9 mouse cellular contexts compared by ENCODE assay signal in genomic region chr2:164771123-164771522, GRCm38 (mm10). TPM values are rescaled to one million over a fixed set of nuclear protein-coding genes. Genes with fewer than 3 reads are reported as not detected.
DNase-seq lines count a peak whose midpoint lies in the region; ATAC-seq lines count a peak whose summit lies in the region.
"Had no signal": no experiment of that assay in that cellular context is flagged by ENCODE, and none has a peak within 500 bp of the region (broad histone marks: within the 10 kb centered on the region; RNA-seq: fewer than 3 reads in every experiment).

No protein-coding gene starts in this region.

- H3K4me2 ChIP-seq in forebrain, embryonic 13.5 days, result peak overlapping the region; percentile 94
- H3K4me2 ChIP-seq in liver, embryonic 12.5 days, result peak overlapping the region; percentile 85

- intact Hi-C loops in heart, postnatal 14 days (cut with DNase I), result no loop called here

- no peaks in the 10 kb centered on the region for H3K27me3 ChIP-seq in heart, embryonic 10.5 days (ENCODE audit: insufficient read depth, poor library complexity, severe bottlenecking)
- H3K27me3 ChIP-seq in forebrain, embryonic 13.5 days, result no peaks in the 10 kb centered on the region
- H3K27me3 ChIP-seq in liver, embryonic 12.5 days (replicated peaks), result peaks cover 13% of the 10 kb centered on the region

- peaks cover 21% of the 10 kb centered on the region for H3K4me1 ChIP-seq in heart, embryonic 10.5 days
- peaks cover 26% of the 10 kb centered on the region for H3K4me1 ChIP-seq in forebrain, embryonic 13.5 days
- peaks cover 57% of the 10 kb centered on the region for H3K4me1 ChIP-seq in liver, embryonic 12.5 days

- no peaks in the 10 kb centered on the region for H3K9me3 ChIP-seq in heart, embryonic 10.5 days
- no peaks in the 10 kb centered on the region for H3K9me3 ChIP-seq in forebrain, embryonic 13.5 days (replicated peaks)
- H3K9me3 ChIP-seq in liver, embryonic 12.5 days (replicated peaks), result no peaks in the 10 kb centered on the region

- DNase-seq in heart, embryonic 10.5 days (ENCODE audit: low spot score), result no peak
- no peak for DNase-seq in heart, postnatal 14 days
- peak; percentile 34 for DNase-seq in 3T3-L1 (ENCODE audit: low read depth, low spot score)
- DNase-seq in gastrocnemius, postnatal 25 days, result no peak
- no peak for DNase-seq in right cerebral cortex, postnatal 10 days (ENCODE audit: low spot score in 2 of 2)
- DNase-seq: B cell, adult 2 months had no signal

- H3K27ac ChIP-seq in heart, embryonic 10.5 days, result peak overlapping the region; percentile 97
- no peak overlapping the region for H3K27ac ChIP-seq in forebrain, embryonic 13.5 days
- H3K27ac ChIP-seq in liver, embryonic 12.5 days, result peak overlapping the region; percentile 96

- 77% methylated on average over 8 of the region's 8 CpGs for WGBS in heart, embryonic 10.5 days
- 78% methylated on average over 8 of the region's 8 CpGs for WGBS in forebrain, embryonic 13.5 days
- WGBS in liver, embryonic 12.5 days (ENCODE audit: insufficient replicate concordance), result 66% methylated on average over 8 of the region's 8 CpGs

- H3K4me3 ChIP-seq in heart, embryonic 10.5 days, result peak overlapping the region; percentile 89
- H3K4me3 ChIP-seq in forebrain, embryonic 13.5 days, result peak overlapping the region; percentile 90
- H3K4me3 ChIP-seq in liver, embryonic 12.5 days, result peak overlapping the region; percentile 98

- peak overlapping the region; percentile 84 for H3K9ac ChIP-seq in forebrain, embryonic 13.5 days
- H3K9ac ChIP-seq in liver, embryonic 12.5 days, result peak overlapping the region; percentile 97

- ATAC-seq in forebrain, embryonic 13.5 days, result no peak
- ATAC-seq in liver, embryonic 12.5 days, result no peak
- ATAC-seq in megakaryocyte-erythroid progenitor cell, adult 5-6 weeks (replicated peaks; ENCODE audit: low FRiP score, low TSS enrichment, poor library complexity, severe bottlenecking), result no peak

- peaks cover 47% of the 10 kb centered on the region for H3K36me3 ChIP-seq in heart, embryonic 10.5 days
- peaks cover 47% of the 10 kb centered on the region for H3K36me3 ChIP-seq in forebrain, embryonic 13.5 days (ENCODE audit: poor library complexity, severe bottlenecking)
- H3K36me3 ChIP-seq in liver, embryonic 12.5 days, result peaks cover 57% of the 10 kb centered on the region

RNA-seq across cellular contexts. Expression of gene Ube2c, which starts 1.4 kb away (rescaled TPM):
- polyA plus RNA-seq in heart, embryonic 10.5 days (2016; fragmentation: Nextera tagmentation; extraction: Ambion mirVana), result 496 and 550 TPM in 2 replicates
- 10 to 100 TPM; 10.8 to 19.5 TPM for total RNA-seq in heart, postnatal 14 days (2021)
- 476 and 507 TPM in 2 replicates for polyA plus RNA-seq in forebrain, embryonic 13.5 days (2015; fragmentation: Nextera tagmentation; extraction: Ambion mirVana)
- 669 and 687 TPM in 2 replicates for polyA plus RNA-seq in liver, embryonic 12.5 days (2016; fragmentation: Nextera tagmentation; extraction: Ambion mirVana)
- 1 to 10 TPM; 1.2 to 1.7 TPM for total RNA-seq in gastrocnemius, postnatal 25 days (2021)
- 194 and 207 TPM in 2 replicates for total RNA-seq in megakaryocyte-erythroid progenitor cell, adult 5-6 weeks (2014; fragmentation: Nextera tagmentation)
- 90.6 and 159 TPM in 2 replicates for total RNA-seq in megakaryocyte-erythroid progenitor cell, adult 5-6 weeks (2017)

RNA-seq across cellular contexts. Expression of gene Tnnc2, which starts 8.6 kb away (rescaled TPM):
- polyA plus RNA-seq in heart, embryonic 10.5 days (2016; fragmentation: Nextera tagmentation; extraction: Ambion mirVana), result 0.67 TPM in 1 of 2 replicates, not detected in the other
- not detected for total RNA-seq in heart, postnatal 14 days (2021)
- polyA plus RNA-seq in forebrain, embryonic 13.5 days (2015; fragmentation: Nextera tagmentation; extraction: Ambion mirVana), result not detected in 2 replicates
- 0.66 and 1.8 TPM in 2 replicates for polyA plus RNA-seq in liver, embryonic 12.5 days (2016; fragmentation: Nextera tagmentation; extraction: Ambion mirVana)
- over 10,000 TPM; 15,847 to 16,724 TPM for total RNA-seq in gastrocnemius, postnatal 25 days (2021)
- total RNA-seq in megakaryocyte-erythroid progenitor cell, adult 5-6 weeks (2014; fragmentation: Nextera tagmentation), result not detected in 2 replicates
- total RNA-seq in megakaryocyte-erythroid progenitor cell, adult 5-6 weeks (2017), result not detected in 2 replicates

RNA-seq across cellular contexts. Expression of gene Snx21, which starts 14.5 kb away (rescaled TPM):
- 19.1 and 29.5 TPM in 2 replicates for polyA plus RNA-seq in heart, embryonic 10.5 days (2016; fragmentation: Nextera tagmentation; extraction: Ambion mirVana)
- 10 to 100 TPM; 20.8 to 23.0 TPM for total RNA-seq in heart, postnatal 14 days (2021)
- polyA plus RNA-seq in forebrain, embryonic 13.5 days (2015; fragmentation: Nextera tagmentation; extraction: Ambion mirVana), result 14.7 and 15.4 TPM in 2 replicates
- 5.5 TPM in 2 replicates for polyA plus RNA-seq in liver, embryonic 12.5 days (2016; fragmentation: Nextera tagmentation; extraction: Ambion mirVana)
- 10 to 100 TPM; 19.3 to 19.8 TPM for total RNA-seq in gastrocnemius, postnatal 25 days (2021)
- 0.11 and 7.6 TPM in 2 replicates for total RNA-seq in megakaryocyte-erythroid progenitor cell, adult 5-6 weeks (2014; fragmentation: Nextera tagmentation)
- 0.33 TPM in 1 of 2 replicates, not detected in the other for total RNA-seq in megakaryocyte-erythroid progenitor cell, adult 5-6 weeks (2017)

RNA-seq across cellular contexts. Expression of gene Dnttip1, which starts 25.3 kb away (rescaled TPM):
- polyA plus RNA-seq in heart, embryonic 10.5 days (2016; fragmentation: Nextera tagmentation; extraction: Ambion mirVana), result 60.3 and 76.6 TPM in 2 replicates
- 10 to 100 TPM; 29.4 to 30.2 TPM for total RNA-seq in heart, postnatal 14 days (2021)
- 75.2 and 80.2 TPM in 2 replicates for polyA plus RNA-seq in forebrain, embryonic 13.5 days (2015; fragmentation: Nextera tagmentation; extraction: Ambion mirVana)
- 56.9 and 61.0 TPM in 2 replicates for polyA plus RNA-seq in liver, embryonic 12.5 days (2016; fragmentation: Nextera tagmentation; extraction: Ambion mirVana)
- total RNA-seq in gastrocnemius, postnatal 25 days (2021), result 10 to 100 TPM; 17.0 to 17.5 TPM
- total RNA-seq in megakaryocyte-erythroid progenitor cell, adult 5-6 weeks (2014; fragmentation: Nextera tagmentation), result 28.7 and 37.2 TPM in 2 replicates
- total RNA-seq in megakaryocyte-erythroid progenitor cell, adult 5-6 weeks (2017), result 24.5 and 26.2 TPM in 2 replicates

RNA-seq across cellular contexts. Expression of gene Wfdc3, which starts 25.4 kb away (rescaled TPM):
- 0.43 and 0.49 TPM in 2 replicates for polyA plus RNA-seq in heart, embryonic 10.5 days (2016; fragmentation: Nextera tagmentation; extraction: Ambion mirVana)
- total RNA-seq in heart, postnatal 14 days (2021), result under 1 TPM; 0.22 to 0.33 TPM
- polyA plus RNA-seq in forebrain, embryonic 13.5 days (2015; fragmentation: Nextera tagmentation; extraction: Ambion mirVana), result 0.92 and 1.4 TPM in 2 replicates
- 0.48 and 0.93 TPM in 2 replicates for polyA plus RNA-seq in liver, embryonic 12.5 days (2016; fragmentation: Nextera tagmentation; extraction: Ambion mirVana)
- total RNA-seq in gastrocnemius, postnatal 25 days (2021), result not detected
- total RNA-seq in megakaryocyte-erythroid progenitor cell, adult 5-6 weeks (2014; fragmentation: Nextera tagmentation), result 2.0 TPM in 1 of 2 replicates, not detected in the other
- not detected in 2 replicates for total RNA-seq in megakaryocyte-erythroid progenitor cell, adult 5-6 weeks (2017)

Comparison
In these comparisons a context has a peak if more than half of its experiments do, and no peak if none do; other contexts are left out.
1. RNA of gene Ube2c, which starts 1.4 kb away (total RNA-seq): 90.6 to 207 TPM in megakaryocyte-erythroid progenitor cell, adult 5-6 weeks; 10.8 to 19.5 TPM in heart, postnatal 14 days and 1.2 to 1.7 TPM in gastrocnemius, postnatal 25 days; every median in the first group is over 4 times any median in the second.
2. RNA of gene Tnnc2, which starts 8.6 kb away (total RNA-seq): 15,847 to 16,724 TPM in gastrocnemius, postnatal 25 days; not detected in heart, postnatal 14 days and not detected in megakaryocyte-erythroid progenitor cell, adult 5-6 weeks; every median in the first group is over 1,000 times any median in the second.
3. Peak in every context shown above with its lines, with median percentiles within 50 percentile points of each other: H3K4me3 ChIP-seq.